Mouse (Mus musculus): Measurements from ENCODE around the gene Pafah1b2.

GRCm38 (mm10) chr9:46032190-46032589 lies 19.7 kb upstream of the Pafah1b2 start:
- TF ChIP-seq CTCF (IDR thresholded peaks at IDR 0.05; ENCODE audit: low read depth, low read length) (no peak), TAL1 (conservative IDR thresholded peaks at IDR 0.05; ENCODE audit: low read depth, low read length) (no peak), GATA1 (IDR thresholded peaks at IDR 0.05; ENCODE audit: borderline replicate concordance, low read length) (no peak), POLR2AphosphoS5 (IDR thresholded peaks at IDR 0.05; ENCODE audit: insufficient replicate concordance, low read depth, low read length) (no peak)

Measured in G1E (cell line).